Mouse (Mus musculus) stomach, embryonic 16.5 days (tissue): ENCODE data around the gene Hipk1. TPM values are rescaled to one million over a fixed set of nuclear protein-coding genes. Genes with fewer than 3 reads are reported as not detected.
"Not testable (repeated sequence)": the region's sequence is repeated elsewhere in the genome, so short reads cannot be mapped to it uniquely, and the experiment has no call there.

Experiments
- ATAC-seq: fragments of 200-750 bp; cut with Nextera tagmentation; 2 replicates; pipeline ENCODE4 v1.8.0; 2017; ENCODE audit warnings: moderate number of reproducible peaks, moderate TSS enrichment; ENCODE audit not compliant: insufficient read depth, low FRiP score
- H3K27ac ChIP-seq: fragments of 300-500 bp; sonication (generic); 2 replicates; pipeline ENCODE4 v1.5.1; 2014; ENCODE audit warnings: low read length
- H3K27me3 ChIP-seq: fragments of 300-500 bp; sonication (generic); 2 replicates; pipeline ENCODE4 v1.6.1; 2014; ENCODE audit warnings: low read length, control low read depth, mixed read lengths; ENCODE audit not compliant: control insufficient read depth, insufficient read depth
- H3K36me3 ChIP-seq: fragments of 300-500 bp; sonication (generic); 2 replicates; pipeline ENCODE4 v1.6.1; 2014; ENCODE audit warnings: low read length; ENCODE audit not compliant: control insufficient read depth, insufficient read depth
- H3K4me1 ChIP-seq: fragments of 300-500 bp; sonication (generic); 2 replicates; pipeline ENCODE4 v1.6.1; 2014; ENCODE audit warnings: low read length, control low read depth, mixed read lengths; ENCODE audit not compliant: control insufficient read depth, insufficient read depth
- H3K4me2 ChIP-seq: fragments of 300-500 bp; sonication (generic); 2 replicates; pipeline ENCODE4 v1.6.1; 2014; ENCODE audit warnings: low read depth, low read length, mixed read lengths
- H3K4me3 ChIP-seq: fragments of 300-500 bp; sonication (generic); replicated peaks from 2 replicates; pipeline ENCODE4 v1.5.1; 2014; ENCODE audit warnings: mild to moderate bottlenecking, low read length
- H3K9ac ChIP-seq: fragments of 300-500 bp; sonication (generic); 2 replicates; pipeline ENCODE4 v1.6.1; 2014; ENCODE audit warnings: low read length
- H3K9me3 ChIP-seq: fragments of 300-500 bp; sonication (generic); replicated peaks from 2 replicates; pipeline ENCODE4 v1.6.1; 2016; ENCODE audit warnings: low read length, control low read depth; ENCODE audit not compliant: control insufficient read depth
- WGBS: fragments of 180-500 bp; shearing (Covaris S2); extraction: QIAGEN DNeasy Blood & Tissue Kit; methylation state at CpG from one replicate; pipeline ENCODE4 v1.1.7; 2014; 5-methylcytosine and 5-hydroxymethylcytosine counted together
- polyA plus RNA-seq: library from polyadenylated mRNA; unstranded; fragments of >200 nt; fragmentation: Nextera tagmentation; extraction: Ambion mirVana; gene quantifications from 2 replicates; pipeline ENCODE4 v1.2.1, GENCODE M21; 2015

Hipk1 gene
- polyA plus RNA-seq, 1 experiment from 2014 or later: 10.9 TPM

DNA sequence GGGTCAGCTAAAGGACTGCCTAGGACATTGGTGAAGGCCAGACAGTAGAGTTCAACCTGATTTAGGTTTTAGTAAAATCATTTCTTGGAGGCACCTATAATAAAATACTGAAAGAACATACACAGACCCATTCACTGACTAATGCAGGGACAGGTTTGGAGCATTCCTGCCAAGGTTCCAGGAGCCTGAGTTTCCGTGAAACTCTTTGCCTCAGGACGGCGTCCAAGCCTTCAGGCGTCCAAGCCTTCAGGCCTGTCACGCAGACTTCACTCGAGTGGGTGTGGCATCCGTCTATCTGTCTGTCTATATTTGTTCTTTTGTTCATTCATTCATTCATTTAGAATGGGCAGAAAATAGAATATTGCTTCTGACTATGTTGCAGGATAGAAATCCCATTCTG lies 39.8 kb upstream of the Hipk1 start:
- no peak overlapping the region for H3K27ac ChIP-seq
- no peak overlapping the region for H3K4me3 ChIP-seq
- H3K27me3 ChIP-seq: no peaks in the 10 kb centered on the region
- H3K36me3 ChIP-seq: no peaks in the 10 kb centered on the region
- no peaks in the 10 kb centered on the region for H3K9me3 ChIP-seq
- no peak for ATAC-seq
- no peak overlapping the region for H3K4me2 ChIP-seq
- H3K9ac ChIP-seq: no peak overlapping the region
- H3K4me1 ChIP-seq: no peaks in the 10 kb centered on the region
- 71% methylated on average over 7 of the region's 7 CpGs for WGBS

GRCm38 (mm10) chr3:103830681-103831080 lies 39.3 kb upstream of the Hipk1 start:
- not testable (repeated sequence) for ATAC-seq, H3K27me3 ChIP-seq, H3K4me1 ChIP-seq, H3K27ac ChIP-seq, H3K36me3 ChIP-seq, H3K9ac ChIP-seq, H3K4me3 ChIP-seq, H3K4me2 ChIP-seq, H3K9me3 ChIP-seq
- WGBS: 62% methylated on average over 1 of the region's 1 CpGs

- 75% methylated on average over 3 of the region's 3 CpGs for WGBS
Measured at GRCm38 (mm10) chr3:103829036-103829435, 37.7 kb upstream of the Hipk1 start.

DNA sequence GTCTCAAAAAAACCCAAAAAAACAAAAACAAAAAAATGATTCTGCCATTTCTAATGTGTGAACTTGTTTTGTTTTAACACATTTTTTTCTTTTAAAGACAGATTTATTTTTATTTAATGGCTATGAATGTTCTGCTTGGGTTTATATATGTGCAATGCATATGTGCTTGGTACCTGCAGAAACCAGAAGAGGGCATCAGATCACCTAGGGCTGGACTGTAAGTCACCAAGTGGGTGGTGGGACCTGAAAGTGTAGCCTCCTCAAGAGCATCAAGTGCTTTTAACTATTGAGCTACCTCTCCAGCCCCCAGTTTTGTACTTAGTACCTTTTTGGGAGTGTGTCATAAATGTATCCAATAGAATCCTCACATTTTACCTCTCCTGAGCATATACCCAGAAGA lies 36.2 kb upstream of the Hipk1 start:
- Histone ChIP-seq H3K27ac (no peak overlapping the region), H3K4me1 (no peaks in the 10 kb centered on the region), H3K4me3 (no peak overlapping the region), H3K4me2 (no peak overlapping the region), H3K9ac (no peak overlapping the region), H3K27me3 (no peaks in the 10 kb centered on the region), H3K9me3 (no peaks in the 10 kb centered on the region), H3K36me3 (no peaks in the 10 kb centered on the region)
- no peak for ATAC-seq

More at GRCm38 (mm10) chr3:103829036-103829435, 37.7 kb upstream of the Hipk1 start:
- H3K4me1 ChIP-seq: no peaks in the 10 kb centered on the region
- H3K27me3 ChIP-seq: no peaks in the 10 kb centered on the region
- H3K36me3 ChIP-seq: no peaks in the 10 kb centered on the region
- H3K27ac ChIP-seq: no peak overlapping the region
- no peaks in the 10 kb centered on the region for H3K9me3 ChIP-seq
- no peak overlapping the region for H3K4me2 ChIP-seq
- ATAC-seq: no peak
- no peak overlapping the region for H3K4me3 ChIP-seq
- H3K9ac ChIP-seq: no peak overlapping the region

DNA sequence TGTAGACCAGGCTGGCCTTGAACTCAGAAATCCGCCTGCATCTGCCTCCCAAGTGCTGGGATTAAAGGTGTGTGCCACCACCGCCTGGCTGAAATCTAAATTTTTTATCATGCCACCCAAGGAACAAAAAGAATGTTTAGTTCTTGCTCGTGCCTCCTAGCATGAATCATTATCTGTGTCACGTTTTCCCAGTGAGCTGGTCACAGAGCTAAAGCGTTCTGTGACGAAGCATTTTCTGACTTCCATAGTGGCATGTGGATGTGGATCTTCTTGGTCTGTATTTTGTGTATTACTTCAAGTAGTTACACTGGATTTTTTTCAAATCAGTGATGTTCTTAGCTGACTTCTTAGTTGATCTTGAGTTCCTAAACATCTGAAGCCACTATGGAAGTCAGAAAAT lies 19.6 kb upstream of the Hipk1 start:
- Histone ChIP-seq H3K27me3 (no peaks in the 10 kb centered on the region), H3K36me3 (no peaks in the 10 kb centered on the region; the same call in 1 of the 2 replicates), H3K27ac (no peak overlapping the region), H3K4me1 (peaks cover 8% of the 10 kb centered on the region), H3K9ac (no peak overlapping the region), H3K9me3 (no peaks in the 10 kb centered on the region), H3K4me3 (no peak overlapping the region), H3K4me2 (no peak overlapping the region)
- no peak for ATAC-seq
- WGBS: 88% methylated on average over 6 of the region's 6 CpGs

GRCm38 (mm10) chr3:103809799-103810150 lies 18.4 kb upstream of the Hipk1 start:
- Histone ChIP-seq H3K36me3 (no peaks in the 10 kb centered on the region), H3K27ac (peak overlapping the region; percentile 95), H3K4me2 (peak overlapping the region; percentile 82), H3K4me3 (peak overlapping the region; percentile 65), H3K4me1 (peaks cover 8% of the 10 kb centered on the region), H3K9ac (peak overlapping the region; percentile 95), H3K27me3 (no peaks in the 10 kb centered on the region), H3K9me3 (no peaks in the 10 kb centered on the region)
- peak; percentile 25; the same call in 1 of the 2 replicates for ATAC-seq
- 3% methylated on average over 14 of the region's 14 CpGs for WGBS

DNA sequence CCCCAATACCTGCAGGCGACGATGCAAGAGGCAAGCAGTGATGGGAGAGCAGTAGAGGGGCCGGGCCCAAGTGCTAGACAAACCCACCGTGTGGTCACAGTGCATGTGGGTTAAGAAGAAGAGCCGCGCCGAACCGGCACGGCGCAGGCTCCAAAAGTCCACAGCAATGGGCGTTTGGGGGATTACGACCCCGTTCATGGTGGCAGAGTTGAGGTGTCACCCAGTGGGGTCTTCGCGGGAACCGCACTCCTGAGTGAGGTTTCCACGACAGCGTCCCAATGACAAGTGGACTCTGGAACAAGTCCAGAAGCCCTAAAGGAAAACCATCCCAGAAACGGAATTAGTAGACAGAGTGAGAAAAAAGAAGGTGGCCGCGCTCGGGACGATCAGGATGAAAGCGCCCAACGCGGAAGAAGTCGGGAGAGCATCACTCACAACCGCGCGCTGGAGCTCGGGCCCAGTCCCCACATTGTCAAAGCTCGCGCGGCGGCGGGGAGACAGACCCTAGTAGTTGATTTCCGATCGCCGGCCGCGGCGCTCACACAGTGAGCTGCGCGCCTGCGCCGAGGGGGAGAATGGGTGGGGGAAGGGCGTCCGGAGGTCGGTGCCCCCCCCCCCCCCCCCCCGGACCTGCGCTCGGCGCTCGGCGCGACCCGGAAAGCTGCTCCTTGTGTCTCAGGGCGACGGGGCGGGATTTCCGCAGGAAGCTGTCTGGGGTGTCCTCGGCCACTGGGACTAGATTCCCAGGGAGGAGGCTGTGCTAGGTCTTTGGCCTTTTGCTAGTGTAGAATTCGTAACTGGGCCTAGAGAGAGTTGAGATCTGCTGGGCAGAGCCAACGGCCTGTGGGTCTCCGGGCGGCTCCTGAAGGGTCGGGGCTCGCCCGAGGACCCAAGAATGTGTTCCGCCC lies 17.8 kb upstream of the Hipk1 start, which contains the start of the genes Dclre1b, Ap4b1 and Gm43064:
Gene Dclre1b, minus strand, starts transcription at position 554 of the 908 bp plus-strand sequence.
Gene Ap4b1, plus strand, starts transcription at position 630 of the 908 bp plus-strand sequence.
Gene Gm43064, plus strand, starts transcription at position 683 of the 908 bp plus-strand sequence.
- ATAC-seq: peak; percentile 94
- Histone ChIP-seq H3K9me3 (no peaks in the 10 kb centered on the region), H3K9ac (peak within 1 kb of the TSS; percentile 95), H3K27ac (peak within 1 kb of the TSS; percentile 95), H3K4me2 (peak within 1 kb of the TSS; percentile 82), H3K4me3 (peak within 1 kb of the TSS; percentile 65), H3K36me3 (no peaks in the 10 kb centered on the region), H3K27me3 (no peaks in the 10 kb centered on the region), H3K4me1 (peaks cover 8% of the 10 kb centered on the region)
- WGBS: under 1% methylated on average over 69 of the region's 70 CpGs

DNA sequence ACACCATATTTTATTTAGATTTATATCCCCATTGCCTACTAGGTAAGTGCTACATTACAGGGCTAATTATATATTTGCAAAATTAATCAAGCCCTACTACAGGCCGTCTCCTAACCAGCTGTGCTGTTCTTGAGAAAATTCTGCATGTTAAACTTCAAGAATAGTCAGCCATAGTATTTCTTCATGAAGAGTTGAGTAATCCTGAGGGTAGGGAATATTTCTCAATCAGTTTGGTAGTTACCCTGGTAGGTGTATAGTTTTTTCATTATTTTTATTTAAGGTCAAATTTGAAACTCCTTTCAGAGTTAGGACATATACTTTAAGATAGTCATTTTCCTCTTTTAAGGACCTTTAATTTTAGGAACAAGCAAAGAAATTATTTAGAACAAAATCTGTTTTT lies 14.3 kb upstream of the Hipk1 start:
- Histone ChIP-seq H3K9ac (no peak overlapping the region), H3K4me1 (peaks cover 19% of the 10 kb centered on the region), H3K9me3 (no peaks in the 10 kb centered on the region), H3K27me3 (no peaks in the 10 kb centered on the region), H3K4me3 (no peak overlapping the region), H3K4me2 (no peak overlapping the region), H3K36me3 (peaks cover 4% of the 10 kb centered on the region; the same call in 1 of the 2 replicates), H3K27ac (no peak overlapping the region)
- 86% methylated on average over 1 of the region's 1 CpGs for WGBS
- ATAC-seq: no peak

DNA sequence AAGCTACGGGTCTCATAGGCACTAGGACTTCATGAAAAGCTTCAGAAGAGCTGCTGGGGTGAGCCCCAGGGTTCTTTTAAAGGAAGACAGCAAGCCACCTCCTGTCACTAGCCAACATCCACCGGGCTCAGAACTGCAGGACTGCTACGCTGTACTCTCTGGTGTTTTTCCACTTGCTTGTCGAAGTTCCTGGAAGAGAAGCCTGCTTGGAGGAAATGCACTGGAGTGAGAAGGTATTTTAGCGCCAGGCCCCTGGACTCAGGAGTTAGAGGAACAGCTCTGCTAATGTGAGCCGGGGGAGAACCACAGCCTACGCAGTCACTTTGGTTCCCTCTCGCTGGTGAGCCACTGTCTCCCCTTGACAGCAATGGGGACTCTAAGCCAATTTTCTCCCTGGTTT lies 11.5 kb upstream of the Hipk1 start:
- Histone ChIP-seq H3K9me3 (no peaks in the 10 kb centered on the region), H3K4me3 (no peak overlapping the region), H3K27me3 (no peaks in the 10 kb centered on the region), H3K4me2 (no peak overlapping the region), H3K9ac (no peak overlapping the region), H3K4me1 (peaks cover 12% of the 10 kb centered on the region), H3K36me3 (peaks cover 4% of the 10 kb centered on the region; the same call in 1 of the 2 replicates), H3K27ac (peak overlapping the region; percentile 53; the same call in 1 of the 2 replicates)
- WGBS: 81% methylated on average over 8 of the region's 8 CpGs
- ATAC-seq: no peak
